Mouse (Mus musculus): ENCODE data around the gene Nmur1. TPM values are rescaled to one million over a fixed set of nuclear protein-coding genes. Genes with fewer than 3 reads are reported as not detected.
"Not testable (repeated sequence)": the region's sequence is repeated elsewhere in the genome, so short reads cannot be mapped to it uniquely, and the experiment has no call there.

Nmur1 gene
- polyA plus RNA-seq, 1 experiment from 2014 or later: 0.46 TPM

- H3K27me3 ChIP-seq (replicated peaks; ENCODE audit: control insufficient read depth, insufficient read depth, low read length): no peaks in the 10 kb centered on the region
- no peak overlapping the region for H3K27ac ChIP-seq (ENCODE audit: low read length)
- H3K9me3 ChIP-seq (ENCODE audit: control insufficient read depth, low read length): no peaks in the 10 kb centered on the region
- ATAC-seq: no peak
- no peak overlapping the region for H3K4me3 ChIP-seq (ENCODE audit: low read length)
- H3K36me3 ChIP-seq (ENCODE audit: control insufficient read depth, insufficient read depth, low read length): peaks cover 25% of the 10 kb centered on the region
- no peaks in the 10 kb centered on the region for H3K4me1 ChIP-seq (ENCODE audit: control insufficient read depth, insufficient read depth, low read length)
- 84% methylated on average over 3 of the region's 3 CpGs for WGBS
- H3K4me2 ChIP-seq (ENCODE audit: low read depth, low read length): no peak overlapping the region
- H3K9ac ChIP-seq (ENCODE audit: low read depth, low read length): no peak overlapping the region
Measured at GRCm38 (mm10) chr1:86346851-86347715, 78.9 kb downstream of the Nmur1 start.

DNA sequence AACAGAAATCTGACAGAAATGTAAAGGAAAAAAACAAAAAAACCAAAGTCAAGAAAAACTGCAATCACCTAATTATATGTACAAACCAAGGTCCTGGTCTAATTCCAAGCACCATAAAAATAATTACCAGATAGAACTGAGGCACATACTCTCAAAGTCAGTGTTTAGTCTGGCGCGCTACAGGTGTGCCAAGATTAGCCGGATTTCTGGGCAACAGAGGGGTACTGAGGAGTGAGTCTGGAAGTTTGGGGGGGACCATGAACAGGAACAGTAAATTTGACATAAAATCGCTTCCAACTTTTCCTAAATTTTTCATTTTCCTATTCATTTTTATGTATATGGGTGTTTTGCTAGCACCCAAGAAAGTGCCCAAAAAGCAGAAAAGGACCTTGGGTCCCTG, 80.1 kb downstream of the Nmur1 start:
- WGBS: 91% methylated on average over 4 of the region's 4 CpGs
- no peak overlapping the region for H3K4me2 ChIP-seq (ENCODE audit: low read depth, low read length)
- H3K4me3 ChIP-seq (ENCODE audit: low read length): no peak overlapping the region
- no peaks in the 10 kb centered on the region for H3K4me1 ChIP-seq (ENCODE audit: control insufficient read depth, insufficient read depth, low read length)
- H3K27ac ChIP-seq (ENCODE audit: low read length): no peak overlapping the region
- peaks cover 20% of the 10 kb centered on the region for H3K36me3 ChIP-seq (ENCODE audit: control insufficient read depth, insufficient read depth, low read length)
- H3K9me3 ChIP-seq (ENCODE audit: control insufficient read depth, low read length): no peaks in the 10 kb centered on the region
- ATAC-seq: no peak
- H3K27me3 ChIP-seq (replicated peaks; ENCODE audit: control insufficient read depth, insufficient read depth, low read length): no peaks in the 10 kb centered on the region
- no peak overlapping the region for H3K9ac ChIP-seq (ENCODE audit: low read depth, low read length)

GRCm38 (mm10) chr1:86345069-86345468, 81.0 kb downstream of the Nmur1 start:
- H3K4me3 ChIP-seq (ENCODE audit: low read length): no peak overlapping the region
- H3K9me3 ChIP-seq (ENCODE audit: control insufficient read depth, low read length): no peaks in the 10 kb centered on the region
- H3K4me2 ChIP-seq (ENCODE audit: low read depth, low read length): no peak overlapping the region
- H3K4me1 ChIP-seq (ENCODE audit: control insufficient read depth, insufficient read depth, low read length): no peaks in the 10 kb centered on the region
- peaks cover 13% of the 10 kb centered on the region for H3K36me3 ChIP-seq (ENCODE audit: control insufficient read depth, insufficient read depth, low read length)
- no peak overlapping the region for H3K9ac ChIP-seq (ENCODE audit: low read depth, low read length)
- no peak overlapping the region for H3K27ac ChIP-seq (ENCODE audit: low read length)
- no peak for ATAC-seq
- 88% methylated on average over 4 of the region's 4 CpGs for WGBS
- no peaks in the 10 kb centered on the region for H3K27me3 ChIP-seq (replicated peaks; ENCODE audit: control insufficient read depth, insufficient read depth, low read length)

GRCm38 (mm10) chr1:86343969-86344861, 81.8 kb downstream of the Nmur1 start:
- no peak overlapping the region for H3K27ac ChIP-seq (ENCODE audit: low read length)
- H3K4me2 ChIP-seq (ENCODE audit: low read depth, low read length): no peak overlapping the region
- peaks cover 6% of the 10 kb centered on the region for H3K36me3 ChIP-seq (ENCODE audit: control insufficient read depth, insufficient read depth, low read length)
- no peaks in the 10 kb centered on the region for H3K27me3 ChIP-seq (replicated peaks; ENCODE audit: control insufficient read depth, insufficient read depth, low read length)
- no peaks in the 10 kb centered on the region for H3K9me3 ChIP-seq (ENCODE audit: control insufficient read depth, low read length)
- H3K4me3 ChIP-seq (ENCODE audit: low read length): no peak overlapping the region
- H3K9ac ChIP-seq (ENCODE audit: low read depth, low read length): no peak overlapping the region
- no peak for ATAC-seq
- no peaks in the 10 kb centered on the region for H3K4me1 ChIP-seq (ENCODE audit: control insufficient read depth, insufficient read depth, low read length)
- 61% methylated on average over 4 of the region's 4 CpGs for WGBS

- Histone ChIP-seq H3K4me1 (ENCODE audit: control insufficient read depth, insufficient read depth, low read length) (no peaks in the 10 kb centered on the region), H3K27ac (ENCODE audit: low read length) (no peak overlapping the region), H3K4me2 (ENCODE audit: low read depth, low read length) (no peak overlapping the region), H3K36me3 (ENCODE audit: control insufficient read depth, insufficient read depth, low read length) (no peaks in the 10 kb centered on the region), H3K9me3 (ENCODE audit: control insufficient read depth, low read length) (no peaks in the 10 kb centered on the region), H3K4me3 (ENCODE audit: low read length) (no peak overlapping the region), H3K27me3 (replicated peaks; ENCODE audit: control insufficient read depth, insufficient read depth, low read length) (no peaks in the 10 kb centered on the region), H3K9ac (ENCODE audit: low read depth, low read length) (no peak overlapping the region)
- WGBS: 89% methylated on average over 1 of the region's 1 CpGs
- ATAC-seq: no peak
Measured at GRCm38 (mm10) chr1:86343087-86343645, 82.9 kb downstream of the Nmur1 start.

- no peak overlapping the region for H3K9ac ChIP-seq (ENCODE audit: low read depth, low read length)
- no peaks in the 10 kb centered on the region for H3K4me1 ChIP-seq (ENCODE audit: control insufficient read depth, insufficient read depth, low read length)
- H3K4me3 ChIP-seq (ENCODE audit: low read length): no peak overlapping the region
- no peak overlapping the region for H3K27ac ChIP-seq (ENCODE audit: low read length)
- no peak overlapping the region for H3K4me2 ChIP-seq (ENCODE audit: low read depth, low read length)
- no peak for ATAC-seq
- no peaks in the 10 kb centered on the region for H3K36me3 ChIP-seq (ENCODE audit: control insufficient read depth, insufficient read depth, low read length)
- WGBS: 90% methylated on average over 2 of the region's 2 CpGs
- H3K9me3 ChIP-seq (ENCODE audit: control insufficient read depth, low read length): no peaks in the 10 kb centered on the region
- H3K27me3 ChIP-seq (replicated peaks; ENCODE audit: control insufficient read depth, insufficient read depth, low read length): no peaks in the 10 kb centered on the region
Measured at GRCm38 (mm10) chr1:86342371-86342770, 83.7 kb downstream of the Nmur1 start.

DNA sequence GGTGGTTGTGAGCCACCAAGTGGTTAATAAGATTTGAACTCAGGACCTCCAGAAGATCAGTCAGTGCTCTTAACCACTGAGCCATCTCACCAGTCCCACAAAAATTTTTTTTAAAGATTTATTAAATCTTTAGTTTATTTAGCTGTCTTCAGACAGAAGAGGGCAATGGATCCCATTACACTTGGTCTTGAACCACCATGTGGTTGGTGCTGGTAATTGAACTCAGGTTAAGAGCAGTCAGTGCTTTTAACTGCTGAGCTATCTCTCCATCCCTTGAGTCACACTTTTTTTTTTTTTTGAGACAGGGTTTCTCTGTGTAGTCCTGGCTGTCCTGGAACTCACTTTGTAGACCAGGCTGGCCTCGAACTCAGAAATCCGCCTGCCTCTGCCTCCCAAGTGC, 84.9 kb downstream of the Nmur1 start:
- ATAC-seq; H3K27ac ChIP-seq (ENCODE audit: low read length); H3K4me2 ChIP-seq (ENCODE audit: low read depth, low read length); H3K4me1 ChIP-seq (ENCODE audit: control insufficient read depth, insufficient read depth, low read length); H3K4me3 ChIP-seq (ENCODE audit: low read length); H3K27me3 ChIP-seq (replicated peaks; ENCODE audit: control insufficient read depth, insufficient read depth, low read length); H3K9me3 ChIP-seq (ENCODE audit: control insufficient read depth, low read length); H3K36me3 ChIP-seq (ENCODE audit: control insufficient read depth, insufficient read depth, low read length); H3K9ac ChIP-seq (ENCODE audit: low read depth, low read length): not testable (repeated sequence)
- WGBS: 97% methylated on average over 2 of the region's 2 CpGs

DNA sequence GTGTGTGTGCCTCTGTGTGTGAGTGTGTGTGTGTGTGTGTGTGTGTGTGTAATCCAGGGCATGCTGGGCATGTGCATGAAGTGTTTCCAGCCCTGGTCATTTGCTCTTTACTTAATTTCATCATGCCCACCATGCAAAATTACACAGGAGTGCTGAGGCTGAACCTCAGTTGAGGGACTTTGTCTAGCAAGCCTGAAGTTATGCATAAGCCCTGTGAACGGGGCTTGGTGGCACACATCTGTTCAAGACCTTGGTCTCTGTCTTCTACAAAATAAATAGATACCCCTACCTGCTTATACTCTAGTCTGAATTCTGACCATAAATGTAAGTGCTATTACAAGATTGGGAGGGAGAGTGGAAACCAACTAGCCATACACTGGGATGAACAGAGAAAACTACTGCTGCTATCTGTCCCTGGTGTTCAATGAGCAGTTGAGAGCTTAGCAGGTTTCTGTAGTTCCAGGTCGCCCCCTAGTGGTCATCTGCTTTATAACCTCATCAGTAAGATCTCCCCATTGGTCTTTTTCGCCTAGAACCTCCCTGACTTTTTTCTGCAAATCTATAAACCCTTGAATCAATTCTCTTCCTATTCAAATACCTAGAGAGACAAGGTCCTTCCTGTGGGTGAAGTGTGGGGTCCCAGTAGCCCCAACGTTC, 86.7 kb downstream of the Nmur1 start:
- Histone ChIP-seq H3K9me3 (ENCODE audit: control insufficient read depth, low read length) (no peaks in the 10 kb centered on the region), H3K36me3 (ENCODE audit: control insufficient read depth, insufficient read depth, low read length) (no peaks in the 10 kb centered on the region), H3K4me1 (ENCODE audit: control insufficient read depth, insufficient read depth, low read length) (peaks cover 5% of the 10 kb centered on the region; the same call in 1 of the 2 replicates), H3K27ac (ENCODE audit: low read length) (no peak overlapping the region), H3K4me2 (ENCODE audit: low read depth, low read length) (no peak overlapping the region), H3K9ac (ENCODE audit: low read depth, low read length) (no peak overlapping the region), H3K27me3 (replicated peaks; ENCODE audit: control insufficient read depth, insufficient read depth, low read length) (no peaks in the 10 kb centered on the region), H3K4me3 (ENCODE audit: low read length) (no peak overlapping the region)
- WGBS: 30% methylated on average over 4 of the region's 4 CpGs
- peak; percentile 55; the same call in 1 of the 2 replicates for ATAC-seq

DNA sequence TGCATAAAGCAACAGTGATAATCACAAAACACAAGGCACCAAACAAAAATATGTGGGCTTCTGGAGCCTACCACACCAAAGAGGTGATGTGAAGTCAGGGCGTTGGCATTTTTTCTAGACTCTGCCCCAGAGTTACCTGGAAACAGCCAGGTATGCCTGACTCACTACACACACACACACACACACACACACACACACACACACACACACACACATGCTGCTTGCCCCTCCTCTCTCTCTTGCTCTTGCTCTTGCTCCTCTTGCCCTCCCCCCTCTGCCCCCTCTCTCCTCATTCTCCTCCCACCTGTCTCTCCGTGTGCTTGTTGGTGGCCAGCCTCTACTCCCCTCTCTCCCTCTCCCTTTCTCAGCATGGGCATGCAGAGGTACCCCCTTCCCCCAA, 89.7 kb downstream of the Nmur1 start:
- no peaks in the 10 kb centered on the region for H3K36me3 ChIP-seq (ENCODE audit: control insufficient read depth, insufficient read depth, low read length)
- H3K27me3 ChIP-seq (replicated peaks; ENCODE audit: control insufficient read depth, insufficient read depth, low read length): no peaks in the 10 kb centered on the region
- 0 out of 2 replicates have a peak, but pooled peaks have one; percentile 41 for ATAC-seq
- no peak overlapping the region for H3K9ac ChIP-seq (ENCODE audit: low read depth, low read length)
- H3K9me3 ChIP-seq (ENCODE audit: control insufficient read depth, low read length): no peaks in the 10 kb centered on the region
- 22% methylated on average over 2 of the region's 2 CpGs for WGBS
- H3K27ac ChIP-seq (ENCODE audit: low read length): no peak overlapping the region
- H3K4me1 ChIP-seq (ENCODE audit: control insufficient read depth, insufficient read depth, low read length): peaks cover 5% of the 10 kb centered on the region; the same call in 1 of the 2 replicates
- H3K4me2 ChIP-seq (ENCODE audit: low read depth, low read length): no peak overlapping the region
- H3K4me3 ChIP-seq (ENCODE audit: low read length): no peak overlapping the region

Measured in intestine, embryonic 16.5 days (tissue).